ENCODE assay signal across 29 mouse cellular contexts in genomic region chr14:69103371-69104009, GRCm38 (mm10).
A peak's percentile ranks its signal among the peaks of the same experiment; 100 is the strongest.
DNase-seq lines count a peak whose midpoint lies in the region; ATAC-seq and TF ChIP-seq lines count a peak whose summit lies in the region.
"Had no signal": no experiment of that assay in that cellular context is flagged by ENCODE, and none has a peak within 500 bp of the region (broad histone marks: within the 10 kb centered on the region; RNA-seq: fewer than 3 reads in every experiment).

No protein-coding gene starts in this region.

- H3K36me3 ChIP-seq in liver, adult 2 months (ENCODE audit: control insufficient read depth, insufficient read depth, low read length), result no peaks in the 10 kb centered on the region
- H3K36me3 ChIP-seq in liver, embryonic 11.5 days (ENCODE audit: control insufficient read depth, insufficient read depth, low read length), result no peaks in the 10 kb centered on the region
- H3K36me3 ChIP-seq in testis, adult 2 months (ENCODE audit: control insufficient read depth, insufficient read depth, low read length), result no peaks in the 10 kb centered on the region
- H3K36me3 ChIP-seq in stomach, embryonic 14.5 days (ENCODE audit: control insufficient read depth, insufficient read depth, low read length), result no peaks in the 10 kb centered on the region
- H3K36me3 ChIP-seq in stomach, postnatal 0 days (ENCODE audit: control insufficient read depth, insufficient read depth, low read length), result no peaks in the 10 kb centered on the region
- H3K36me3 ChIP-seq: embryonic facial prominence, embryonic 10.5 days; embryonic facial prominence, embryonic 13.5 days; forebrain, embryonic 12.5 days; forebrain, embryonic 15.5 days; heart, embryonic 10.5 days; heart, embryonic 13.5 days had no signal

- no peak for TF ChIP-seq EP300 in stomach, postnatal 0 days (optimal IDR thresholded peaks at IDR 0.05)

- no peak for TF ChIP-seq CTCF in liver, adult 2 months (IDR thresholded peaks at IDR 0.05; ENCODE audit: low read depth, low read length)
- TF ChIP-seq CTCF in testis, adult 2 months (IDR thresholded peaks at IDR 0.05; ENCODE audit: control insufficient read depth, insufficient read depth, insufficient replicate concordance, low read depth, low read length), result no peak
- TF ChIP-seq CTCF in stomach, postnatal 0 days (IDR thresholded peaks at IDR 0.05; ENCODE audit: low read depth), result no peak

- H3K4me3 ChIP-seq in liver, adult 2 months (ENCODE audit: insufficient read depth, low read depth, low read length), result no peak overlapping the region
- no peak overlapping the region for H3K4me3 ChIP-seq in liver, embryonic 11.5 days (ENCODE audit: low read depth, low read length)
- peak overlapping the region; percentile 73 for H3K4me3 ChIP-seq in testis, adult 2 months (ENCODE audit: control insufficient read depth, low read depth, low read length)
- no peak overlapping the region for H3K4me3 ChIP-seq in stomach, embryonic 14.5 days (ENCODE audit: low read depth, low read length)
- H3K4me3 ChIP-seq in stomach, postnatal 0 days (ENCODE audit: low read depth, low read length), result no peak overlapping the region
- H3K4me3 ChIP-seq: embryonic facial prominence, embryonic 10.5 days; embryonic facial prominence, embryonic 13.5 days; erythroblast, embryonic 14.5 days; forebrain, embryonic 12.5 days; forebrain, embryonic 15.5 days; heart, adult 2 months; heart, embryonic 10.5 days; heart, embryonic 13.5 days had no signal

- H3K4me1 ChIP-seq in liver, adult 2 months (ENCODE audit: control insufficient read depth, insufficient read depth, low read length), result no peaks in the 10 kb centered on the region
- H3K4me1 ChIP-seq in liver, embryonic 11.5 days (replicated peaks; ENCODE audit: control insufficient read depth, insufficient read depth, low read length), result no peaks in the 10 kb centered on the region
- H3K4me1 ChIP-seq in testis, adult 2 months (ENCODE audit: control insufficient read depth, insufficient read depth, low read length), result no peaks in the 10 kb centered on the region
- no peaks in the 10 kb centered on the region for H3K4me1 ChIP-seq in stomach, embryonic 14.5 days (ENCODE audit: control insufficient read depth, insufficient read depth, low read length)
- H3K4me1 ChIP-seq in stomach, postnatal 0 days (replicated peaks; ENCODE audit: control insufficient read depth, insufficient read depth), result no peaks in the 10 kb centered on the region
- H3K4me1 ChIP-seq: forebrain, embryonic 12.5 days; forebrain, embryonic 15.5 days; heart, embryonic 10.5 days had no signal

- WGBS in liver, adult 2 months, result 36% methylated on average over 6 of the region's 6 CpGs
- 76% methylated on average over 6 of the region's 6 CpGs for WGBS in liver, embryonic 11.5 days
- WGBS in stomach, embryonic 14.5 days, result 60% methylated on average over 6 of the region's 6 CpGs
- 41% methylated on average over 6 of the region's 6 CpGs for WGBS in stomach, postnatal 0 days

- TF ChIP-seq POLR2A in liver, adult 2 months (IDR thresholded peaks at IDR 0.05; ENCODE audit: extremely low read depth, insufficient read depth, low read length), result no peak
- TF ChIP-seq POLR2A in testis, adult 2 months (IDR thresholded peaks at IDR 0.05; ENCODE audit: control insufficient read depth, low read depth, low read length), result no peak

- no peak overlapping the region for H3K27ac ChIP-seq in liver, adult 2 months (replicated peaks; ENCODE audit: insufficient read depth, low read depth, low read length)
- no peak overlapping the region for H3K27ac ChIP-seq in liver, embryonic 11.5 days (ENCODE audit: low read depth, low read length)
- H3K27ac ChIP-seq in testis, adult 2 months (ENCODE audit: control insufficient read depth, insufficient read depth, low read depth, low read length), result no peak overlapping the region
- no peak overlapping the region for H3K27ac ChIP-seq in stomach, embryonic 14.5 days (ENCODE audit: low read length)
- no peak overlapping the region for H3K27ac ChIP-seq in stomach, postnatal 0 days (replicated peaks)
- H3K27ac ChIP-seq: embryonic facial prominence, embryonic 10.5 days; embryonic facial prominence, embryonic 13.5 days; forebrain, embryonic 12.5 days; forebrain, embryonic 15.5 days; heart, adult 2 months; heart, embryonic 10.5 days; heart, embryonic 13.5 days; hindbrain, embryonic 14.5 days had no signal

- no peaks in the 10 kb centered on the region for H3K27me3 ChIP-seq in liver, adult 2 months (ENCODE audit: control insufficient read depth, insufficient read depth, low read length)
- H3K27me3 ChIP-seq in liver, embryonic 11.5 days (replicated peaks; ENCODE audit: control insufficient read depth, insufficient read depth, low read length), result no peaks in the 10 kb centered on the region
- no peaks in the 10 kb centered on the region for H3K27me3 ChIP-seq in testis, adult 2 months (ENCODE audit: control insufficient read depth, insufficient read depth, low read length)
- H3K27me3 ChIP-seq in stomach, embryonic 14.5 days (ENCODE audit: control insufficient read depth, insufficient read depth, low read length), result no peaks in the 10 kb centered on the region
- no peaks in the 10 kb centered on the region for H3K27me3 ChIP-seq in stomach, postnatal 0 days (ENCODE audit: control insufficient read depth, insufficient read depth, low read length)
- H3K27me3 ChIP-seq: embryonic facial prominence, embryonic 13.5 days; forebrain, embryonic 12.5 days; forebrain, embryonic 15.5 days; heart, embryonic 13.5 days had no signal

- DNase-seq in liver, adult 2 months (ENCODE audit: extremely low read depth, low read depth, low spot score), result peak; percentile 5
- no peak for DNase-seq in liver, embryonic 11.5 days (ENCODE audit: low spot score)
- no peak for DNase-seq in testis, postnatal 14 days (ENCODE audit: low spot score)
- DNase-seq in stomach, postnatal 0 days (ENCODE audit: low spot score), result peak; percentile 47
- DNase-seq in adrenal gland, adult 18-20 months (ENCODE audit: low spot score in 2 of 2), result no peak
- DNase-seq in gastrocnemius, adult 8-10 months (ENCODE audit: low spot score in 2 of 2), result no peak
- DNase-seq: adrenal gland, adult 8-10 months; adrenal gland, postnatal 25 days; cerebellum, adult 11-12 months; cerebellum, adult 8-10 months; cerebellum, postnatal 10 days; cerebellum, postnatal 36 days; embryo, embryonic 11 days; gastrocnemius, postnatal 10 days; gastrocnemius, postnatal 36 days; heart, adult 2 months; heart, postnatal 14 days; heart, postnatal 4 days had no signal

- no peak for ATAC-seq in liver, embryonic 11.5 days (replicated peaks; ENCODE audit: low FRiP score)
- ATAC-seq in stomach, embryonic 14.5 days (ENCODE audit: insufficient number of reproducible peaks, insufficient read depth, low FRiP score, low read depth), result peak; percentile 65
- peak; percentile 75 for ATAC-seq in stomach, postnatal 0 days (ENCODE audit: low FRiP score, low TSS enrichment)
- ATAC-seq: CD4-positive, CD25-positive, alpha-beta regulatory T cell, adult 4 months; forebrain, embryonic 15.5 days had no signal

- no peak overlapping the region for H3K9ac ChIP-seq in liver, adult 2 months (ENCODE audit: low read depth, low read length)
- H3K9ac ChIP-seq in liver, embryonic 11.5 days (ENCODE audit: low read depth, low read length), result no peak overlapping the region
- H3K9ac ChIP-seq in stomach, embryonic 14.5 days (replicated peaks; ENCODE audit: low read depth, low read length), result no peak overlapping the region
- no peak overlapping the region for H3K9ac ChIP-seq in stomach, postnatal 0 days (ENCODE audit: low read length)
- H3K9ac ChIP-seq: embryonic facial prominence, embryonic 13.5 days; forebrain, embryonic 12.5 days; forebrain, embryonic 15.5 days; heart, embryonic 13.5 days; hindbrain, embryonic 14.5 days had no signal

- no peaks in the 10 kb centered on the region for H3K79me2 ChIP-seq in liver, adult 2 months (ENCODE audit: control insufficient read depth, insufficient read depth, low read length)

- no peaks in the 10 kb centered on the region for H3K9me3 ChIP-seq in liver, embryonic 11.5 days (ENCODE audit: control insufficient read depth, low read length)
- H3K9me3 ChIP-seq in stomach, embryonic 14.5 days (ENCODE audit: control insufficient read depth, low read depth, low read length), result no peaks in the 10 kb centered on the region
- no peaks in the 10 kb centered on the region for H3K9me3 ChIP-seq in stomach, postnatal 0 days (ENCODE audit: control insufficient read depth, low read length)
- H3K9me3 ChIP-seq: embryonic facial prominence, embryonic 10.5 days; embryonic facial prominence, embryonic 13.5 days; forebrain, embryonic 12.5 days; forebrain, embryonic 15.5 days; heart, embryonic 10.5 days; heart, embryonic 13.5 days had no signal

- no peak overlapping the region for H3K4me2 ChIP-seq in liver, embryonic 11.5 days
- H3K4me2 ChIP-seq in stomach, embryonic 14.5 days (replicated peaks; ENCODE audit: low read depth, low read length), result no peak overlapping the region
- no peak overlapping the region for H3K4me2 ChIP-seq in stomach, postnatal 0 days (replicated peaks; ENCODE audit: low read depth)
- H3K4me2 ChIP-seq: embryonic facial prominence, embryonic 13.5 days; forebrain, embryonic 12.5 days; forebrain, embryonic 15.5 days; heart, embryonic 13.5 days; hindbrain, embryonic 14.5 days had no signal

Comparison
In these comparisons a context has a peak if more than half of its experiments do, and no peak if none do; other contexts are left out.
1. DNase-seq: peak in liver, adult 2 months (single experiment) and stomach, postnatal 0 days (single experiment); none in liver, embryonic 11.5 days (single experiment), testis, postnatal 14 days (single experiment), adrenal gland, adult 18-20 months (0 of 2) and gastrocnemius, adult 8-10 months (0 of 2).